15 mouse cellular contexts compared by ENCODE assay signal in genomic region chrX:146428506-146428905, GRCm38 (mm10).
"Had no signal": no experiment of that assay in that cellular context is flagged by ENCODE, and none has a peak within 500 bp of the region (broad histone marks: within the 10 kb centered on the region; RNA-seq: fewer than 3 reads in every experiment).

No protein-coding gene starts in this region.

- DNase-seq: retina, postnatal 1 day; right cerebral cortex, adult 18-20 months; right cerebral cortex, postnatal 14 days; right cerebral cortex, postnatal 25 days; right cerebral cortex, postnatal 4 days; spleen, adult 18-20 months; thymus, adult 18-20 months; thymus, postnatal 14 days; thymus, postnatal 25 days; thymus, postnatal 36 days; thymus, postnatal 4 days had no signal

- H3K9ac ChIP-seq: neural tube, embryonic 13.5 days; neural tube, embryonic 15.5 days; stomach, embryonic 15.5 days had no signal

- H3K4me1 ChIP-seq: neural tube, embryonic 13.5 days; neural tube, embryonic 15.5 days; stomach, embryonic 15.5 days had no signal

- H3K9me3 ChIP-seq: neural tube, embryonic 13.5 days; neural tube, embryonic 15.5 days; stomach, embryonic 15.5 days had no signal

- H3K27ac ChIP-seq: neural tube, embryonic 13.5 days; neural tube, embryonic 15.5 days; stomach, embryonic 15.5 days; stomach, postnatal 0 days had no signal

- H3K4me2 ChIP-seq: neural tube, embryonic 13.5 days; neural tube, embryonic 15.5 days; stomach, embryonic 15.5 days had no signal

- H3K36me3 ChIP-seq: neural tube, embryonic 13.5 days; neural tube, embryonic 15.5 days; stomach, embryonic 15.5 days had no signal

- H3K4me3 ChIP-seq: neural tube, embryonic 13.5 days; neural tube, embryonic 15.5 days; stomach, embryonic 15.5 days had no signal

- H3K27me3 ChIP-seq: neural tube, embryonic 13.5 days; neural tube, embryonic 15.5 days; stomach, embryonic 15.5 days had no signal
